Comparison of ENCODE assay signal across 8 mouse cellular contexts in genomic region chrX:20946055-20946454, GRCm38 (mm10). TPM values are rescaled to one million over a fixed set of nuclear protein-coding genes. Genes with fewer than 3 reads are reported as not detected.
DNase-seq lines count a peak whose midpoint lies in the region; ATAC-seq lines count a peak whose summit lies in the region.
"Had no signal": no experiment of that assay in that cellular context is flagged by ENCODE, and none has a peak within 500 bp of the region (broad histone marks: within the 10 kb centered on the region; RNA-seq: fewer than 3 reads in every experiment).

No protein-coding gene starts in this region.

- ATAC-seq in midbrain, embryonic 16.5 days = no peak

- peaks cover 6% of the 10 kb centered on the region; the same call in 1 of the 2 replicates for H3K36me3 ChIP-seq in midbrain, embryonic 10.5 days
- H3K36me3 ChIP-seq in midbrain, embryonic 16.5 days (ENCODE audit: control insufficient read depth, insufficient read depth, low read length) = no peaks in the 10 kb centered on the region

- H3K4me1 ChIP-seq in midbrain, embryonic 10.5 days = peaks cover 10% of the 10 kb centered on the region
- H3K4me1 ChIP-seq in midbrain, embryonic 16.5 days (ENCODE audit: control insufficient read depth, insufficient read depth, low read length) = peaks cover 12% of the 10 kb centered on the region

- peak; percentile 16 for DNase-seq in midbrain, embryonic 10.5 days (ENCODE audit: low spot score)
- peak; percentile 41 for DNase-seq in R1 (ENCODE audit: low read depth, low spot score)
- DNase-seq in cerebellum, adult 9-11 months = peak; percentile 65
- peak; percentile 32 for DNase-seq in gastrocnemius, postnatal 25 days
- peak; percentile 57 to 77 for DNase-seq in left cerebral cortex, postnatal 25 days (ENCODE audit: low spot score in 2 of 2)
- peak; percentile 40 for DNase-seq in retina, postnatal 7 days (ENCODE audit: low read depth, low spot score)

- H3K27ac ChIP-seq in midbrain, embryonic 10.5 days (replicated peaks) = no peak overlapping the region
- no peak overlapping the region for H3K27ac ChIP-seq in midbrain, embryonic 16.5 days (ENCODE audit: low read length)

- intact Hi-C loops in left cerebral cortex, postnatal 25 days (cut with DNase I) = loop anchor here (5.0 to 10.0 kb wide), 2 partner anchors 119 to 281 kb away; no protein-coding TSS in a partner anchor

- H3K4me3 ChIP-seq in midbrain, embryonic 10.5 days = no peak overlapping the region
- no peak overlapping the region for H3K4me3 ChIP-seq in midbrain, embryonic 16.5 days (ENCODE audit: low read depth, low read length)
- H3K4me3 ChIP-seq: megakaryocyte, embryonic 14.5 days had no signal

- 14% methylated on average over 4 of the region's 4 CpGs for WGBS in midbrain, embryonic 10.5 days
- WGBS in midbrain, embryonic 16.5 days = 12% methylated on average over 4 of the region's 4 CpGs

- no peaks in the 10 kb centered on the region; the same call in 1 of the 2 replicates for H3K9me3 ChIP-seq in midbrain, embryonic 10.5 days (replicated peaks)
- H3K9me3 ChIP-seq in midbrain, embryonic 16.5 days (replicated peaks; ENCODE audit: control insufficient read depth, low read length, poor library complexity, severe bottlenecking) = no peaks in the 10 kb centered on the region
- H3K9me3 ChIP-seq: megakaryocyte, embryonic 14.5 days had no signal

- H3K4me2 ChIP-seq in midbrain, embryonic 16.5 days (ENCODE audit: low read length) = no peak overlapping the region

- H3K9ac ChIP-seq in midbrain, embryonic 16.5 days (ENCODE audit: low read depth, low read length) = no peak overlapping the region

- H3K27me3 ChIP-seq in midbrain, embryonic 10.5 days (ENCODE audit: low read depth, poor library complexity, severe bottlenecking) = no peaks in the 10 kb centered on the region
- no peaks in the 10 kb centered on the region for H3K27me3 ChIP-seq in midbrain, embryonic 16.5 days (ENCODE audit: control insufficient read depth, insufficient read depth, low read depth, low read length)

RNA-seq across cellular contexts. Expression of gene Elk1, which starts 4.4 kb away (rescaled TPM):
- polyA plus RNA-seq in midbrain, embryonic 10.5 days (2016; fragmentation: Nextera tagmentation; extraction: Ambion mirVana) = 9.6 and 12.3 TPM in 2 replicates
- polyA plus RNA-seq in midbrain, embryonic 16.5 days (2015; fragmentation: Nextera tagmentation; extraction: Ambion mirVana) = 22.9 TPM in 2 replicates
- total RNA-seq in gastrocnemius, postnatal 25 days (2021) = 1 to 10 TPM; 6.7 to 7.5 TPM
- 10 to 100 TPM; 54.5 to 59.2 TPM for total RNA-seq in left cerebral cortex, postnatal 25 days (2021)

RNA-seq across cellular contexts. Expression of gene Cfp, which starts 14.7 kb away (rescaled TPM):
- 3.6 and 5.1 TPM in 2 replicates for polyA plus RNA-seq in midbrain, embryonic 10.5 days (2016; fragmentation: Nextera tagmentation; extraction: Ambion mirVana)
- 6.3 and 7.0 TPM in 2 replicates for polyA plus RNA-seq in midbrain, embryonic 16.5 days (2015; fragmentation: Nextera tagmentation; extraction: Ambion mirVana)
- 1 to 10 TPM; 3.8 to 6.5 TPM for total RNA-seq in gastrocnemius, postnatal 25 days (2021)
- 10 to 100 TPM; 10.3 to 15.0 TPM for total RNA-seq in left cerebral cortex, postnatal 25 days (2021)

RNA-seq across cellular contexts. Expression of gene Uxt, which starts 15.8 kb away (rescaled TPM):
- 65.5 and 73.3 TPM in 2 replicates for polyA plus RNA-seq in midbrain, embryonic 10.5 days (2016; fragmentation: Nextera tagmentation; extraction: Ambion mirVana)
- 21.2 and 22.6 TPM in 2 replicates for polyA plus RNA-seq in midbrain, embryonic 16.5 days (2015; fragmentation: Nextera tagmentation; extraction: Ambion mirVana)
- total RNA-seq in gastrocnemius, postnatal 25 days (2021) = 10 to 100 TPM; 27.5 to 29.9 TPM
- total RNA-seq in left cerebral cortex, postnatal 25 days (2021) = 10 to 100 TPM; 11.9 to 13.3 TPM

RNA-seq across cellular contexts. Expression of gene Syn1, which starts 25.3 kb away (rescaled TPM):
- 4.0 and 6.8 TPM in 2 replicates for polyA plus RNA-seq in midbrain, embryonic 10.5 days (2016; fragmentation: Nextera tagmentation; extraction: Ambion mirVana)
- polyA plus RNA-seq in midbrain, embryonic 16.5 days (2015; fragmentation: Nextera tagmentation; extraction: Ambion mirVana) = 68.8 and 82.0 TPM in 2 replicates
- total RNA-seq in gastrocnemius, postnatal 25 days (2021) = under 1 TPM in 1 of 2 experiments, not detected in 1; 0.24 TPM
- 100 to 1,000 TPM; 552 to 567 TPM for total RNA-seq in left cerebral cortex, postnatal 25 days (2021)

Comparison
In these comparisons a context has a peak if more than half of its experiments do, and no peak if none do; other contexts are left out.
1. DNase-seq: peak in every context shown above with its lines; median percentile 67 in left cerebral cortex, postnatal 25 days; 65 in cerebellum, adult 9-11 months; 41 in R1; 40 in retina, postnatal 7 days; 32 in gastrocnemius, postnatal 25 days; 16 in midbrain, embryonic 10.5 days.
2. RNA of gene Elk1, which starts 4.4 kb away (total RNA-seq): 54.5 to 59.2 TPM in left cerebral cortex, postnatal 25 days; 6.7 to 7.5 TPM in gastrocnemius, postnatal 25 days; every median in the first group is over 4 times any median in the second.